Mouse (Mus musculus): ENCODE results near the gene Emilin3. TPM values are rescaled to one million over a fixed set of nuclear protein-coding genes. Genes with fewer than 3 reads are reported as not detected.
A peak's percentile ranks its signal among the peaks of the same experiment; 100 is the strongest.

Gene Emilin3
- polyA plus RNA-seq, 1 experiment from 2014 or later = not detected

- WGBS (ENCODE audit: insufficient replicate concordance) = 58% methylated on average over 5 of the region's 5 CpGs
- ATAC-seq = no peak
- no peak for DNase-seq
- peak; percentile 28 for TF ChIP-seq CTCF (IDR thresholded peaks at IDR 0.05; ENCODE audit: low read depth)
- TF ChIP-seq EP300 (IDR thresholded peaks at IDR 0.05; ENCODE audit: low read depth) = no peak
- no peaks in the 10 kb centered on the region for H3K4me1 ChIP-seq (ENCODE audit: insufficient read depth)
- no peak overlapping the region for H3K27ac ChIP-seq (ENCODE audit: low read depth)
- H3K9me3 ChIP-seq (ENCODE audit: low read length) = no peaks in the 10 kb centered on the region
- H3K9ac ChIP-seq (replicated peaks) = no peak overlapping the region
- H3K36me3 ChIP-seq (replicated peaks; ENCODE audit: insufficient read depth, low read length) = no peaks in the 10 kb centered on the region
- no peak overlapping the region for H3K4me3 ChIP-seq (ENCODE audit: low read depth, low read length)
- H3K4me2 ChIP-seq (ENCODE audit: low read depth, low read length) = no peak overlapping the region
- no peaks in the 10 kb centered on the region for H3K27me3 ChIP-seq (ENCODE audit: insufficient read depth, low read length)
Measured at GRCm38 (mm10) chr2:160933890-160934289, 21.8 kb upstream of the Emilin3 start.

- no peaks in the 10 kb centered on the region for H3K4me1 ChIP-seq (ENCODE audit: insufficient read depth)
- WGBS (ENCODE audit: insufficient replicate concordance) = 56% methylated on average over 3 of the region's 3 CpGs
Measured at GRCm38 (mm10) chr2:160932981-160933380, 20.9 kb upstream of the Emilin3 start.

DNA sequence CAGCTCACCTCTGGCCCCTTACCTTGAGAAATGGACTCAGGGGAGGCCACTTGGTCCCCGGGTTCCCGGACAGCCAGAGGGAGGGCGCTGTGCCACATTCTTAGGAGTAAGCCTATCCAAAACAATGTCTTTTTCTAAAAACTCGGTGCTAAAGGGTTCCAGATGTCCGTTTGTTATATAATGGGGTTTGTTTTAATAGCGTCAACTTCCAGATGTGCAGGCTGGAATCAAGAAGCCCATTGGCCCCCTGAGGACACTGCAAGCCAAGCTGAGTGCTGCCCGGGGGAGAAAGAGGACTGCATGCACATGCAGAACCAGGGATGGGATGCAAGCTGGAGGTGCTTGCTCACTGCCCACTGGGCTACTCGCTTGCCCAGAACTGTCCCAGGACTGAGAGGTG, 20.2 kb upstream of the Emilin3 start:
- no peaks in the 10 kb centered on the region for H3K9me3 ChIP-seq (ENCODE audit: low read length)
- H3K9ac ChIP-seq (replicated peaks) = no peak overlapping the region
- TF ChIP-seq CTCF (IDR thresholded peaks at IDR 0.05; ENCODE audit: low read depth) (no peak), EP300 (IDR thresholded peaks at IDR 0.05; ENCODE audit: low read depth) (no peak)
- no peak overlapping the region for H3K4me2 ChIP-seq (ENCODE audit: low read depth, low read length)
- no peaks in the 10 kb centered on the region for H3K27me3 ChIP-seq (ENCODE audit: insufficient read depth, low read length)
- DNase-seq (no peak), ATAC-seq (no peak)
- no peaks in the 10 kb centered on the region for H3K36me3 ChIP-seq (replicated peaks; ENCODE audit: insufficient read depth, low read length)
- no peak overlapping the region for H3K27ac ChIP-seq (ENCODE audit: low read depth)
- no peaks in the 10 kb centered on the region for H3K4me1 ChIP-seq (ENCODE audit: insufficient read depth)
- no peak overlapping the region for H3K4me3 ChIP-seq (ENCODE audit: low read depth, low read length)
- 75% methylated on average over 8 of the region's 8 CpGs for WGBS (ENCODE audit: insufficient replicate concordance)

More at GRCm38 (mm10) chr2:160932981-160933380, 20.9 kb upstream of the Emilin3 start:
- DNase-seq = no peak
- Histone ChIP-seq H3K4me2 (ENCODE audit: low read depth, low read length) (no peak overlapping the region), H3K9me3 (ENCODE audit: low read length) (no peaks in the 10 kb centered on the region), H3K27me3 (ENCODE audit: insufficient read depth, low read length) (no peaks in the 10 kb centered on the region), H3K36me3 (replicated peaks; ENCODE audit: insufficient read depth, low read length) (no peaks in the 10 kb centered on the region), H3K27ac (ENCODE audit: low read depth) (no peak overlapping the region), H3K9ac (replicated peaks) (no peak overlapping the region), H3K4me3 (ENCODE audit: low read depth, low read length) (no peak overlapping the region)
- ATAC-seq = no peak
- TF ChIP-seq CTCF (IDR thresholded peaks at IDR 0.05; ENCODE audit: low read depth) (no peak), EP300 (IDR thresholded peaks at IDR 0.05; ENCODE audit: low read depth) (no peak)

- Histone ChIP-seq H3K36me3 (replicated peaks; ENCODE audit: insufficient read depth, low read length) (no peaks in the 10 kb centered on the region), H3K4me3 (ENCODE audit: low read depth, low read length) (no peak overlapping the region), H3K27me3 (ENCODE audit: insufficient read depth, low read length) (no peaks in the 10 kb centered on the region), H3K9me3 (ENCODE audit: low read length) (no peaks in the 10 kb centered on the region), H3K4me2 (ENCODE audit: low read depth, low read length) (no peak overlapping the region), H3K9ac (replicated peaks) (no peak overlapping the region), H3K4me1 (ENCODE audit: insufficient read depth) (no peaks in the 10 kb centered on the region), H3K27ac (ENCODE audit: low read depth) (no peak overlapping the region)
- no peak for ATAC-seq
- no peak for TF ChIP-seq EP300 (IDR thresholded peaks at IDR 0.05; ENCODE audit: low read depth)
- 0 out of 2 replicates have a peak, but pooled peaks have one; percentile 19 for TF ChIP-seq CTCF (IDR thresholded peaks at IDR 0.05; ENCODE audit: low read depth)
- WGBS (ENCODE audit: insufficient replicate concordance) = 80% methylated on average over 5 of the region's 5 CpGs
- no peak for DNase-seq
Measured at GRCm38 (mm10) chr2:160931378-160931777, 19.2 kb upstream of the Emilin3 start.

DNA sequence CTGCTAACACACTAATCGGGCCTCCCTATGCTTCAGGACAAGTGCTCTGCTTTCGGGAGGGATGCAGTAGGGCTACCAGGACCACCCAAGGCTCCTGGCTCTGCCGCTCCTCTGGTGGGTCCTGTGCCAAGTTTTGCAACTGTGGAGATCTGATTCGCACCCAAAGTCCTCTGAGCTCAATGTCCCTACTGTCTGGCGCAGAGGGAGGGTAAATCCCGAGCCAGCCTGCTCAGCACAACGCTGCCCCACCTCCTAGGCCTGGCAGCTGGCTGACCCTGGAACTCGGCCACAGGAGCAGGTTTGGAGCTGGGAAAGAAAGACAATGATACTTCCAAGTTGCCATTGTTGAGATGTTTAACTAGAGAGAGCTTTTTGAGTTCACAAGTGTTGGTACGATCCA, 13.1 kb upstream of the Emilin3 start:
- 67% methylated on average over 9 of the region's 9 CpGs for WGBS (ENCODE audit: insufficient replicate concordance)
- no peak for ATAC-seq
- H3K27me3 ChIP-seq (ENCODE audit: insufficient read depth, low read length) = no peaks in the 10 kb centered on the region
- no peak for TF ChIP-seq EP300 (IDR thresholded peaks at IDR 0.05; ENCODE audit: low read depth)
- TF ChIP-seq CTCF (IDR thresholded peaks at IDR 0.05; ENCODE audit: low read depth) = no peak
- no peaks in the 10 kb centered on the region for H3K4me1 ChIP-seq (ENCODE audit: insufficient read depth)
- no peak overlapping the region for H3K9ac ChIP-seq (replicated peaks)
- no peaks in the 10 kb centered on the region for H3K36me3 ChIP-seq (replicated peaks; ENCODE audit: insufficient read depth, low read length)
- no peak overlapping the region for H3K27ac ChIP-seq (ENCODE audit: low read depth)
- no peak for DNase-seq
- no peaks in the 10 kb centered on the region for H3K9me3 ChIP-seq (ENCODE audit: low read length)
- no peak overlapping the region for H3K4me2 ChIP-seq (ENCODE audit: low read depth, low read length)
- H3K4me3 ChIP-seq (ENCODE audit: low read depth, low read length) = no peak overlapping the region

- Histone ChIP-seq H3K27ac (ENCODE audit: low read depth) (no peak overlapping the region), H3K9me3 (ENCODE audit: low read length) (no peaks in the 10 kb centered on the region), H3K4me1 (ENCODE audit: insufficient read depth) (no peaks in the 10 kb centered on the region), H3K4me3 (ENCODE audit: low read depth, low read length) (no peak overlapping the region), H3K27me3 (ENCODE audit: insufficient read depth, low read length) (no peaks in the 10 kb centered on the region), H3K4me2 (ENCODE audit: low read depth, low read length) (no peak overlapping the region), H3K9ac (replicated peaks) (no peak overlapping the region), H3K36me3 (replicated peaks; ENCODE audit: insufficient read depth, low read length) (no peaks in the 10 kb centered on the region)
- 75% methylated on average over 5 of the region's 7 CpGs for WGBS (ENCODE audit: insufficient replicate concordance)
- ATAC-seq (no peak), DNase-seq (no peak)
- no peak for TF ChIP-seq EP300 (IDR thresholded peaks at IDR 0.05; ENCODE audit: low read depth)
- TF ChIP-seq CTCF (IDR thresholded peaks at IDR 0.05; ENCODE audit: low read depth) = no peak
Measured at GRCm38 (mm10) chr2:160921285-160921684, 9.2 kb upstream of the Emilin3 start.

GRCm38 (mm10) chr2:160918930-160919215, 6.7 kb upstream of the Emilin3 start:
- Histone ChIP-seq H3K4me3 (ENCODE audit: low read depth, low read length) (no peak overlapping the region), H3K36me3 (replicated peaks; ENCODE audit: insufficient read depth, low read length) (no peaks in the 10 kb centered on the region), H3K27ac (ENCODE audit: low read depth) (no peak overlapping the region), H3K4me2 (ENCODE audit: low read depth, low read length) (no peak overlapping the region), H3K9me3 (ENCODE audit: low read length) (no peaks in the 10 kb centered on the region), H3K4me1 (ENCODE audit: insufficient read depth) (no peaks in the 10 kb centered on the region), H3K27me3 (ENCODE audit: insufficient read depth, low read length) (0 out of 2 replicates have a peak, but pooled peaks cover 3% of the 10 kb centered on the region), H3K9ac (replicated peaks) (no peak overlapping the region)
- 91% methylated on average over 2 of the region's 2 CpGs for WGBS (ENCODE audit: insufficient replicate concordance)
- no peak for TF ChIP-seq CTCF (IDR thresholded peaks at IDR 0.05; ENCODE audit: low read depth)
- TF ChIP-seq EP300 (IDR thresholded peaks at IDR 0.05; ENCODE audit: low read depth) = no peak
- DNase-seq = no peak
- ATAC-seq = no peak
